Mouse (Mus musculus) thymus, postnatal 0 days (tissue): Measurements from ENCODE around the gene Dock10. TPM values are rescaled to one million over a fixed set of nuclear protein-coding genes. Genes with fewer than 3 reads are reported as not detected.

Experiments
- DNase-seq: peaks from one replicate; pipeline ENCODE4 v3.0.0-alpha.2; 2015; ENCODE audit warnings: low spot score
- polyA plus RNA-seq: library from polyadenylated mRNA; unstranded; fragments of >200 nt; fragmentation: Nextera tagmentation; extraction: Ambion mirVana; gene quantifications from 2 replicates; pipeline ENCODE4 v1.2.1, GENCODE M21; 2015

The Dock10 gene
- polyA plus RNA-seq, 1 experiment from 2014 or later, result 28.5 TPM

DNA sequence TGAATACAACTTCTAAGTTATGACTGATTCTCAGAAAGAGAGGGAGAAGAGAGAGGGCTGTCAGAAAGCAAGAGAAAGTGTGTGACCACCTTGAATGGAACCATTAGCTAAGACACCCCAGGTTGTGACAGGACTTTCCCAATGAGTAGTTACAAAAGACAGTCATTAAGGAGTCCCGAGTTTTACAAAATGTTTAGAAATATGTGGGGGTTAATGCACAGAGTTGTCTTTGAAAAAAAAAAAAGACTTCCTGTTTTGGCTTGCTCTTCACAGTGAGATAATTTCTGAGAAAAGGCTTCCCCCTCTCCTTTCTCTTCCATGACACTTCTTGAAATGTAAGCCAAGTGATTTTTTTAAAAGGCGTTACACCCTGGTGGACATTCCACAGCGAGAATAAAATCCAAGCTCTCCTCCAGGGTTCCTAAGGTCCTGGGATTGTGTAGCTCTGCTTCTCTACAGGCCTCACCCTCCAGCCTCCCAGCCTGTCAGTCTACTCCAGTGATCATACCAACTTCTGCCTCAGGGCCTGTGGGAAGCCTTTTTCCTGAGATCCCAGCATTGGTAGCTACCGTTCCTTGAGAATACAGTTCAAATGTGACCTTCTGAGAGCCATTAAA, 144.8 kb downstream of the Dock10 start:
- no peak for DNase-seq

DNA sequence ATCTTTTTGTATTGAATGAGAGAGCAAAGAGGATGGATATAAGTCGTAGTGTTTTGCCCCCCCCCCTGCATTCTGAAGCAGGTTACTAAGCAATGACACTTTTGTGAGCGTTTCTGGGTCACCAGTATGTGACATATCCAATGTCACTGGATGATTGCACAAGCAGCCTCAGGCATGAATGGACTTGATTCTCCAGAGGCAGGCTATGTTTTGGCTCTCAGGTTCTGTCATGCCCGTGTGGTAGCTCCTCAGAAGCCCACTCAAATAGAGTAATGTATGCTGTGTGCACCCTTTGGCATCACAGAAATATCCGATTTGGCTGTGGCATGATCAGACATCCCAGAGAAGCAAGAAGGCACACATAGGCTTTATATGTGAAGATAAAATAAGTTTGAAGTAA, 150.8 kb downstream of the Dock10 start:
- DNase-seq, result no peak

DNA sequence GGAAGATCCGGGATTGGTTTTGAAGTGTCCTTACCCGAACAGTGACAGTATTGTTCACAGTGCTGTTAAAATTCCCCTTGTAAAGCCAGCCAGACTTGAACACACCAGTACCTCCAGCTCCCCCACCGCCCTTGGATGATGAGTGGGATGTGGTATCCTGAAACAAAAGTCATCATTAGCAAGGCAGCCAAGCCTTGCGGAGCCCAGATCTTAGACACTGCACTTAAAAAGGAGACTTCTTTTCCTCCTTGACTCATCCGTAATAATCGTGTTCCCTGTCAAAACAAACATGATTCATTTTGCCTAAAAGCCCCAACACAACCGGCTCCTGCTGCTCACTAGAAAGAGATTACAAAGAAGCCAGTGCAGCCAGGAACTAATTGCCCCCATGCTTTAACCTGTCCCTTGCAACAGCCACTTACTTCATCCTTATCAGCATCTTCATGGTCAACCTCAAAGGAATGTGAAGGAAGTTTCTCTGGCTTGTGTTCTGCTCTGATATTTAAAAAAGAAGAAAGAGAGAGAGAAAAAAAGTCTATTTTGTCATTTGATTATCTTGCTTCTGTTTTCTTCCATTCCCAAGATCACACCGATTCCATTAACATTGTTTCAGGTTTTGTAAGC, 152.1 kb downstream of the Dock10 start:
- no peak for DNase-seq

DNA sequence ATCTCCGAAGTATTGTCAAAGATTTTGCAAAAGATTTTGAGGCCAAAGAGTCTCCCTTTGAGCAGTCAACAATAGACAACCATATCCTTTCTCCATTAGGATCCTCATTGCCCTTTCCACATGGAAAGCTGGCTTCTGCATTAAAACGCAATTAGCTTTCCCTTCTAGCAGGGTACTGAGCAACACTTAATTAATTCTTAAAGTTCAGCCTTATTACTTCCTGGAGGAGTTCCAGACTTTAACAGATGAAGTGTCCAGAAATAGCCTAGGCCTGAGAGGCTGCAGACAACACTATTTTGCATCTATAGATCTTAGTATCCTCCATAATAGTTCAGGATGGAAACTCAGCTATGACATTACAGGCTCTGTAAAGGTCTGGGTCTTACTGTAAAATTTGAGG, 154.0 kb downstream of the Dock10 start:
- no peak for DNase-seq

DNA sequence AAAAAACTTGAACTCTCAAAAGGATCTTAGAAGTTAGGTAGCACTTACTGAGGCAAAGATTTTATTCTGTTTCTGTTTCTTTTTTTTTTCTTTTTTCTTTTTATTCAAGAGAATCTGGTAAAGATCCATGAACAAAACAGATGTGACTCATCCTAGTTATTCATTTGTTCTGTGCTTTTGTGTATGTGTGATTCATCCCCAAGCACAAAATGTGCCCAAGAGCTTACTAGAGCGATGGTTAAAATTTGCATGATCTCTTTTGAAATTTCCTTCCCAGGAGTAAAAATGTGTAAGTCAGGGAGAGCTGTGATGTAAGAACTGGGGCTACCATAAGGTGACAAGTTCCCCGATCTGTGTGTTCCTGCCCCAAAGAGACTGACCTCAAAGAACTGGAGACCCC, 155.2 kb downstream of the Dock10 start:
- DNase-seq, result no peak

DNA sequence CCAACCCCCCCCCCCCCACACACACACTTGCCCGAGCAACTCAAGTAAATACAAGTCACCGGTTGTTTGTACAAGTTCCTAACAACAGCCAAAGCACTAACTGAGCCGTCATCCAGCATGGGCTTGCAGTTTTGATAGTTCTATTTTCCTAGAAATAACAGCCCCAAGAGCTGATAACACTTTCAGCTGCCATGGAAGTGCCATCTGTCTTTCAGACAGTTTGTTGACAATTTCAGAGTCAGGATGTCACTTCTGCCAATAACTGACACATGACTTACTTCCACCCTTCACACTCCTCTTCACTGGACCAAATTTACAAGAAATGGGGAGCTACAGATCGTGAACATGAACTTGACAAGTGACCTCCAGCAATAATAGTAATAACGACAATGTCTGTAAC, 175.0 kb downstream of the Dock10 start:
- DNase-seq, result no peak

DNA sequence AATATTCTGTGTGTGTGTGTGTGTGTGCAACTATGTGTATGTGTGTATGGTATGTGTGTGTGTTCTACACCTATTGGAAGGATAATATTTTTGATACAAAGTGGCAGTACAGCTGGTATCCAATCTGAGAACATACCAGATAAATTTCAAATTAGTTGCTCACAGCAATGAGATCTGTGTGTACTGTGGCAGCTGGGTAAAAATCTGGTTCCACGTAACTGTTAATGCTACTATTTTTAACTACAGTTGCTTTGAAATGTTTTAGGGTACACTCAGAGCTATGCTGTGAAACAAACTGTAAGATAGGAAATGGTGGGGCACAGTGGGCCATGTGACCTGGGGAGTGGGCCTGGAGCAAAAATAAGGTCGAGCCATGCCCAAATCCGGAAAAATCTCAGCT, 176.1 kb downstream of the Dock10 start:
- no peak for DNase-seq

DNA sequence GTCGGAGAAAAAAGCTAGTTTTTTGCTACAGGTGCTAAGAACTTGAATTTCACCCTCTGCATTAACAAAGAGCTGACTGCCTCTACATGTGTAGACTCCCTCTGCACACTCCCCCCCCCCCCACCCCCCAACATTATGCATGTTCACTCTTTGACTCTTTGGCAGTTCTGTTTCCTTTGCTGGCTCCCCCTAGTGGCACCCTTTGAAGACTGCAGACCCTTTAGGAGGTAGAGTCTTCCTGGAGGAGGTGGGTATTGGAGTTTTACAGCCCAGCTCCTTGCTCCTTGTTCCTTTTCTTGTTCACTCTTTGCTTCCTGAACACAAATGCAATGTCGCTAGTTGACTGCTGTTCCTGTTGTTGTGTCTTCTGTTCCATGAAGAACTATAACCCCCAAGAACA, 181.4 kb downstream of the Dock10 start:
- peak; percentile 57 for DNase-seq

DNA sequence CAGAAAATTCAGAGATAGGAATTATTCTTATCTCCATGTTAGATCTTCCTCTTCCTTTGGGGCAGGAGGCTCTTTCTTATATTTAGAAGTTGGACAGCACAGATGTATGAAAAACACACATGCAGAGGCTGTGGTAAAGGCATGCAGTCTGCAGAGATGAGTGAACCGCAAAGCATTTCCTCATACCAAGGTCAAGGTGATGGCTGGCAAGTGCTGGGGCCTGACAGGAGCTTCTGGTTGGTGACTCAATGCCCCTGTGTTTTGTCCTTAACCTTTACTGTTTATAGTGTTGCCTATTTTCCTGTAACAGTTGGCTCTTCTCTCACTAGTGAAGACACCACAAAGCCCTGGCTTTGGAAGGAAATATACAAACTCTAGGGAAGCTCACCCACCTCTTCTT, 201.9 kb downstream of the Dock10 start:
- DNase-seq, result no peak

DNA sequence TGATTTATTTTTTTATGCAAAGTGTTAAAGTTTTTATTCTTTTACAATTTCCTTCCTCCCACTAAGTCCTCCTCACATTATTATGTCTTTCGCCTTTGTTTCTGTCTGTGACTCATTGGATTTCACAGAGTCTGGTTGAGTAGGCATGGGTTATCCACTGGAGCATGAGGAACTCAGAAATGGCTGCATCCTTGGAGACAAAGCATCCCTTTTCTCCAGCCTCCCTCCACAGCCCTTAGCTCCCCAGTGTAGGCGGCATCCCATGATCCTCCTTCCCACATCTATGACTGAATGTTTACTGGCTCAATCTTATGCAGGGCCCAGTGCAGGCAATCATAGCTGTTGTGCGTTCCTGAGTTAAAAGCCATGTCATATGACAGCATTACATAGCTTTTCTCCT, 216.8 kb downstream of the Dock10 start:
- no peak for DNase-seq

DNA sequence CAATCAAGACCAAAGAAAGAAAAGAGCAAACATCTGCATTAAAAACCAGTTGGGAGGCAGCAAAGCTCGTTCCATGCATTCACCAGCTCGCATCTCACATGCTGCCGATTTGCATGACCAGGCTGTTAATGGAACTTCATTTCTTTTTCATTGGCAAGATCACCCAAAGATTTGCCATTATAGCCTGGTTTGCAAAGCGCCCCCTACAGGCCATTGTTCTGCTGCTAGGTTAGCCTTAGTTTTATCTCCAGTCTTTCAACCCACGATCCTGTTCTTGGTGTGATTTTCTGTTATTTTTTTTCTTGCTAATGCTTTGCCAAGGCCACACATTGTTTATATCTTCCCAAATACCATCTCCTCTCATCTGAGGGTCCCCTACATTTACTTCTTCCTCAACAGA, 236.1 kb downstream of the Dock10 start:
- peak; percentile 24 for DNase-seq

DNA sequence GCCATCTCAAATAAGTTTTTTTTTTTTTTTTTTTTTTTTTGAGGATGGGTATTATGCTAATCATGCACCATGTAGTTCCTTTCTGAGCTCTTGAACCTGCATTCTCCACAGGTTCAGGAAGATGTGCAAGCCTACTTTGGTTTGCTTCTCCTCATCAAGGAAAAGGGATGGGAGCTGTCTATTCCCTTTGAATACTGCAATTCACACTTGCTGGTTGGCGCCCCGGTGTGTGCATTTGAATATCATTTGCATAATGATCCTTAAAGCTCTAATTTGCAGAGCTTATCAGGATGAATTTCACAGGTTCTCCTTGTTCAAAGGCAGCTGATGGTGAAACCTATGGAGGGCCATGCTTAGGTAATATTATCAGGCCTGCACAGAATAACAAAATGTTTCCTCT, 237.9 kb downstream of the Dock10 start:
- no peak for DNase-seq

DNA sequence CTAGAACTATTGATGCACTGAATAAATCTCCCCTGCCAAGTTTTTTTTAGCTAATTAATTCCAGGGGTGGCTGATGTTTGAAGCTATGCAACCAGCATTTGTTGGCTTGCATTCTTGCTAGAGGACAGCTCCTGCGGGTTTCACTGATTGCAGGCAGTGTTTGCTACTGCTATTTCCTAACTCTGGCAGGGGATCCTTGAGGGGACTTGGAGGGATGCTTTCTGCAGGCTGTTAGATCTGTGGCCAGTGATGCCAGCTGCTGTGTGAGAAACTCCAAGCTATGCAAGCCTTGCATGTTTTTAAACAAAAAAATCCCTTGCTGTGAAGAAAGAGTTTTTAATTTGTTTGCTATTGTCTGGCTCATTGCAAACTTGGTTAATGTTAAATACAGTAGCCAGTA, 238.4 kb downstream of the Dock10 start:
- no peak for DNase-seq

DNA sequence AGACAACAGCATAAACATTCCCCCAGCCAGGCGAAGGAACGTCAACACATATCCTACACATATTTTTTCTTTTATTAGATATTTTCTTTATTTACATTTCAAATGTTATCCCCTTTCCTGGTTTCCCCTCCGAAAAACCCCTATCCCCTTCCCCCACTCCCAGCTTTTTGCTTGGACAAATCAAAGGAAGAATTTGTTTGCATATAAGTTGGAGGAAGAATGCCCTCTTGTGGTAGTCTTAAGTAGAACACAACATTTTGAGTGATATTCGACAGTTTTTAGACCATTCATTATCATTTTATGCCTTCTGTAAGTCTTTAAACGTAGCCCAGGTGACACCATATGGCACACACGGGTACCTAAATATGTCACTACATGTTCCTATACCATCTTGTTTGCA, 242.5 kb downstream of the Dock10 start:
- peak; percentile 14 for DNase-seq

DNA sequence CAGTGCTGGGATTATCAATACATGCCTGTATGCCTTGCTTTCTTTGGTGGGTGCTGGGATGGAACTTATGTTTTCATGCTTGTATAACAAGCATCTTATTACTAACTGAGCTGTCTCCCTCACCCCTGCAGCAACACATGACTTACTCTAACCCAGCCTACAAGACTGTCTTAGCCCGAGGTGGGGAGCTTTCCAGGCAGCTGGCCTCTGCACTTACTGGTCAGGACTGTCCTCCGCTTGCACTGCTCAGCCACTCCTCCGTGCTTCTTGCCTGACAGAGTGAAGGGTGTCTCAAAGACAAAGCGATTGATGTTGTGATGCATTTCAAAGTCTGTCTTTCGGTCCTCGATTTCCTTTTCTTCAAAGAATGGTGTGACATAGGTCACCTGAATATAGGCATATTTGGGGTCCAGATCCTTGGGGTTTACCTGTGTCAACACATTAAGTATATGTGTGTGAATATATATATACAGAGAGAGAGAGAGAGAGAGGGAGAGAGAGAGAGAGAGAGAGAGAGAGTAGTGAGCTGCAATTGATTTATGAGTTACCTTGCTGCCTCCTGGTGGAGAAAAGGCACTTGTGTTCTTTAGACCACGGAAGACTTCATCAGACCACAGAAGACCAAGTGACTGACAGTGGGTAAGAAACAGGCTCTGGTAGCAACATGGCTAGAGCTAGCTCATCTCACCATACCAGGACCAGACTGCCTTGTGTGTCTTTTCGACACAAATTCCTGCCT, 245.9 kb downstream of the Dock10 start:
- DNase-seq, result peak; percentile 41

DNA sequence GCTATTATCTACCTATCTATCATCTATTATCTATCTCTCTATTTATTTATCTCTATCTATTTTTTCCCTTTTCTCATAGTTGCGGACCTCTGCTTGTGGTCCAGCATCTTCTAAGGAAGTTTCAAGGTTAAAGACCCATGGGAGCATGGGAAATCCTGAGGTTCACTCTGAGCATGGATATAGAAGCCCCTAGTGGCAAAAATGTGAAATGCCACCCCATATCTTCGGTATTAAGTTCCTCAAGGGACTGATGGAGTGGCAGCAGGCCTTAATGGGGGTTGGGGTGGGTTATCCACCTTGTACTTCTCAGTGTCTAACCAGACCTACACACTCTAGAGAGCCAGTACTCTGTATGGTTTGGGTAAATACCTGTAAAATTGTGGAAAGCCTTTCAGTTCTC, 253.6 kb downstream of the Dock10 start:
- DNase-seq, result peak; percentile 27

DNA sequence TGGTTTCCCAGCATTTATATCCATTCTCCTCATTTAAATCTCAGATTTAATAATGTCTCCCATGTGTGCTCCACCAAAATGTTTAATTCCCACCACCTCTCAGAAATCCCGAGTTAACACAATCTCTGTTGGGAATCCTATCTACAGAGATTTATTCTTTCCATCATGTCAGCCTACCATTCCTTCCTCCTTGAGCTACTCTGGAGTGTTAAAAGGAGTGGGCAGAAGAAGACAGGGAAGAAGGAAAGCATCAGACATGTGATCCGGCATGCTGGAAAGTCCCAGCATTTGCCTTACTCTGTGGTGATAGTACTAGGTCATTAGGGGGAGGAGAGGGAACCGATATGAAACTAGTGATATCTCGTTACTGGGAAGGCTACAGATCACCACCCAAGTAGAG, 254.2 kb downstream of the Dock10 start:
- DNase-seq, result no peak

DNA sequence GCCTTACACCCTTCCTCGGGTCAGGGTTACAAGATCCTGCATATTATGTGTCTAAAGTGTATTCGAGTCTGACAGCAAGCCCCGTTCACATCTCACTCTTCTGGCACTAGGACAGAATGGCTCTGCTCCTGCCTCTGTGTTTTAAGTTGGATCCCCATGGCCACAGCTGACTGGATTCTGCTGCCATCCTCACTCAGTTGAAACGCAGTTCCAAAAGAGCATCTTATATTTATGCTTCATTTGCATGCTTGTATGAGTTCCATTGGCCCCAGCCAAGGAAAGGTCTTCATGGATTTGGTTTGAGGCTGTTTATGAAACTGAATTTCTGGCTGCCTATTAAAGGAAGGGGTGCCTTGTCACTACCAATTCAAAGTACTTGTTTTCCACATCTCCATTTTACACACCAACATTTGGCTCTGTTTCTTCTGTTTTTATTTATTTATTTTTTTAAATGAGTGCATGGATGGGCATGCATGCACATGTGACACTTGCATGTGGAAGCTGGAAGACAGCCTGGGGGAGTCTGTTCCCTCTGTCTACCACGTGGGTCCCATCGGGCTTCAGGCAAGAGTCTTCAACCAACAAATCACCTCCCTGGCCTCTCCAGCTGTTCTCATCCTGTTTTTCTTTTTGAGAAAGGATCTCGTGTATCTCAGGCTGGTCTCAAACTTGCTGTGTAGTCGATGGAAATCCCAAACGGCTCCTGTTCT, 255.7 kb downstream of the Dock10 start:
- DNase-seq, result no peak

DNA sequence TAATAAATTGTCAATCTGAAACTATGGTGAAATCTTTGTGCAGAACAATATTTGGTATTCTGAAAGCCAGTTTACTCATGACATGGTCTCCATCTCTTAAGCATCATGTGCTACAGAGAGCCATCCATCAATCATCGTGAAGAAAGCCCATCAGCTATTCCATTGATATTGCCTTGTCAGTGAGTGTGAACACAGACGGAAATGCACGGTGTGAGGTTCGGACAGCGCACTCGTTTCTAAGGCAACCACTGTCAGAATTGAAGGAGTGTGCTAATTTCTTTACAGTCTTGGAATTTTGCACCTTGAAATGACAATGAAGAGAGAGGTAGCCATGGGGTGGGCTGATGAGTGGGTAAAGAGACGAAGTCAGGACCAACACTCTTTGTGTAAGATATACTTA, 259.1 kb downstream of the Dock10 start:
- no peak for DNase-seq

DNA sequence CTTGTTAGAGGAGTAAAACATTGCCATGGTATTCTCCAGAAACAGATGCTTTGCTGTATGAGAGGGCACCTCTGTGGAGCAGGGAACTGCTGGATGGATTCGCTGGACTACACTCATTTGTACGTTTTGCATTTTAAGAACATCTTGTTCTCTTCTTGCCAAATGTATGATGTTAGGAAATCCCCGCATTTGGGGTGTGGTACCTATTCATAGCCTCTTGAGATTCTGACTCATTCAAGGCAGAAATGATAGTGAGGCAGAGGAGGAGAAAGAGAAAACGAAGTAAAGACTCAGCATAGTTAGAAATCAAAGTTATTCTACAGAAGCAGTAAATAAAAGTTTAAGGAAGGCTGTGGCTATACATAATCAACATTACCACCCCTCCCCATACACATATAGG, 262.0 kb downstream of the Dock10 start:
- DNase-seq, result no peak

DNA sequence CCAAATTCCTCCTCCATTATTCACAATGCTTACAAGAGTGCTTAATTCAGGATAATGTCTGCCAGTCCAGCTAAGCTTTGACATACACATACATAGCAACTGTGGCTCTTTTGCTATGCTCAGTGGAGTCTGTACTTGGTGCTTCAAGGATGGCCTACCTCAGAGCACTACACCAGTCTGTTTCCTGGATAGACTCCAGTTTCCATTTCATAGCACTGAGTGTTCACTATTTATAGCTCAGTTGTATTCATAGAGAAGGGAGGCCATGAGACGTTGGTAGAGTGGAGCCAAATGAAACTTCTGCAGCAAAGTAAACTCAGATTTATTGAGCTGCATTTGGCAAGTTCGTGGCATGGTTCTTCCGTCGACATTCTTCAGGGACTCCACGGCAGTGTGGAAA, 274.9 kb downstream of the Dock10 start:
- DNase-seq, result no peak

DNA sequence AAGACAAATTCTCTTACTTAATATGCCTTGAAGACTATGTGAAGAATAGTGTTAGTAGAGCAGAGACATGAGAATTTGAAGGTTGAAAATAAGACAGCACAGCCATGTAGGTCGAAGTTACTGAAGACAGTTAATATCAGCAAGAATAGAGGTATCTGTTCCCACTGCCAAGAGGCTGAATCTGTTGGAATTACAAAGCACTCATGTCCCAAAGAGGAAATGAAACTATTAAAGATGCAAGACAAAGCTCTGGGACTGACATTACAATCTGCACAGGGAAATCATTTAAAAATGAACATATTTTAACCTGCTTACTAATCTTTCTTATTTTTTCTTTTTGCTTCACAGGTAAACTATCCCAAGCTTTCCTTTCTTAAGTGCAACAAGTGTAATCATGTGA, 283.4 kb downstream of the Dock10 start:
- DNase-seq, result no peak
